Mouse (Mus musculus) liver, adult 2 months (tissue): Measurements from ENCODE around the gene Pibf1.

Source experiments
- CTCF ChIP-seq: fragments of 200-500 bp; IDR thresholded peaks from 2 replicates; pipeline ENCODE4 v1.5.1; 2011; ENCODE audit warnings: low read depth, low read length, control low read depth
- POLR2A ChIP-seq: fragments of 200-500 bp; IDR thresholded peaks from 2 replicates; pipeline ENCODE4 v1.6.1; 2011; ENCODE audit warnings: low read length, control low read depth; ENCODE audit not compliant: insufficient read depth; ENCODE audit errors: extremely low read depth

DNA sequence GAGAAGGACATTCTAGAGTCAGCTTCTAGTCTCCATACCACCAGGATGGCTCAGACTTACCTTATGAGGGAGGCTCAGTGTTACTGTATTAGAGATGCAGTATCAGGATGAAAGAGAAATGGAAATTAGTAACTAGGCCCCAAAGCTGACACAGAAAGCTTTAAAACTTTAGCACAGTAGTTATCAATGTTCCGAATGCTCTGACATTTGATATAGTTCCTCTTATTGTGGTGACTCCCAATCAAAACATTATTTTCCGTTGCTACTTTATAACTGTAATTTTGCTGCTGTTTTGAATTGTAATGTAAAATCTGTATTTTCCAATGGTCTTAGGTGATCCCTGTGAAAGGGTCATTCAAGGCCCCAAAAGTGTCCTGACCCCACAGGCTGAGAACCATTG lies 7.4 kb downstream of the Pibf1 start:
- TF ChIP-seq CTCF (no peak), POLR2A (no peak)
